Mouse (Mus musculus): ENCODE measurements around the gene Dlst. TPM values are rescaled to one million over a fixed set of nuclear protein-coding genes. Genes with fewer than 3 reads are reported as not detected.
A peak's percentile ranks its signal among the peaks of the same experiment; 100 is the strongest.

Dlst gene
- polyA plus RNA-seq, 1 experiment: 151 TPM

- no peak for TF ChIP-seq CTCF (IDR thresholded peaks at IDR 0.05; ENCODE audit: borderline replicate concordance, insufficient read depth, low read length)
- no peak for TF ChIP-seq POLR2A (IDR thresholded peaks at IDR 0.05; ENCODE audit: low read depth, low read length)
- Histone ChIP-seq H3K27ac (ENCODE audit: insufficient read depth, low read length) (no peak overlapping the region), H3K4me1 (ENCODE audit: control insufficient read depth, insufficient read depth, low read length) (no peaks in the 10 kb centered on the region), H3K4me3 (ENCODE audit: insufficient read depth, low read length) (peak overlapping the region; percentile 13)
Observed at GRCm38 (mm10) chr12:85175926-85176845, 65.6 kb downstream of the Dlst start.

- no peaks in the 10 kb centered on the region for H3K4me1 ChIP-seq (ENCODE audit: control insufficient read depth, insufficient read depth, low read length)
- no peak overlapping the region for H3K27ac ChIP-seq (ENCODE audit: insufficient read depth, low read length)
- TF ChIP-seq CTCF (IDR thresholded peaks at IDR 0.05; ENCODE audit: borderline replicate concordance, insufficient read depth, low read length): no peak
- TF ChIP-seq POLR2A (IDR thresholded peaks at IDR 0.05; ENCODE audit: low read depth, low read length): peak; percentile 52; the same call in 1 of the 2 replicates
- peak overlapping the region; percentile 13 for H3K4me3 ChIP-seq (ENCODE audit: insufficient read depth, low read length)
Observed at GRCm38 (mm10) chr12:85176846-85177523, 66.4 kb downstream of the Dlst start.

- H3K27ac ChIP-seq (ENCODE audit: insufficient read depth, low read length): no peak within 1 kb of the TSS
- peak within 1 kb of the TSS; percentile 13 for H3K4me3 ChIP-seq (ENCODE audit: insufficient read depth, low read length)
- H3K4me1 ChIP-seq (ENCODE audit: control insufficient read depth, insufficient read depth, low read length): no peaks in the 10 kb centered on the region
- TF ChIP-seq CTCF (IDR thresholded peaks at IDR 0.05; ENCODE audit: borderline replicate concordance, insufficient read depth, low read length): no peak
- TF ChIP-seq POLR2A (IDR thresholded peaks at IDR 0.05; ENCODE audit: low read depth, low read length): no peak
Observed at GRCm38 (mm10) chr12:85177740-85178239, 67.2 kb downstream of the Dlst start, which contains the start of gene Pgf. Gene Pgf, minus strand, starts transcription at chr12:85177790.

- Histone ChIP-seq H3K27ac (ENCODE audit: insufficient read depth, low read length) (no peak overlapping the region), H3K4me1 (ENCODE audit: control insufficient read depth, insufficient read depth, low read length) (no peaks in the 10 kb centered on the region), H3K4me3 (ENCODE audit: insufficient read depth, low read length) (no peak overlapping the region)
- no peak for TF ChIP-seq POLR2A (IDR thresholded peaks at IDR 0.05; ENCODE audit: low read depth, low read length)
- no peak for TF ChIP-seq CTCF (IDR thresholded peaks at IDR 0.05; ENCODE audit: borderline replicate concordance, insufficient read depth, low read length)
Observed at GRCm38 (mm10) chr12:85178294-85178693, 67.7 kb downstream of the Dlst start.

- H3K27ac ChIP-seq (ENCODE audit: insufficient read depth, low read length): no peak overlapping the region
- TF ChIP-seq CTCF (IDR thresholded peaks at IDR 0.05; ENCODE audit: borderline replicate concordance, insufficient read depth, low read length): no peak
- no peak for TF ChIP-seq POLR2A (IDR thresholded peaks at IDR 0.05; ENCODE audit: low read depth, low read length)
- H3K4me1 ChIP-seq (ENCODE audit: control insufficient read depth, insufficient read depth, low read length): peaks cover 9% of the 10 kb centered on the region
- H3K4me3 ChIP-seq (ENCODE audit: insufficient read depth, low read length): no peak overlapping the region
Observed at GRCm38 (mm10) chr12:85181475-85182344, 71.1 kb downstream of the Dlst start.

- peaks cover 9% of the 10 kb centered on the region for H3K4me1 ChIP-seq (ENCODE audit: control insufficient read depth, insufficient read depth, low read length)
- no peak overlapping the region for H3K27ac ChIP-seq (ENCODE audit: insufficient read depth, low read length)
- TF ChIP-seq POLR2A (IDR thresholded peaks at IDR 0.05; ENCODE audit: low read depth, low read length) (no peak), CTCF (IDR thresholded peaks at IDR 0.05; ENCODE audit: borderline replicate concordance, insufficient read depth, low read length) (no peak)
- no peak overlapping the region for H3K4me3 ChIP-seq (ENCODE audit: insufficient read depth, low read length)
Observed at GRCm38 (mm10) chr12:85182345-85182643, 71.7 kb downstream of the Dlst start.

GRCm38 (mm10) chr12:85182898-85183297 is 72.3 kb downstream of the Dlst start:
- no peak for TF ChIP-seq CTCF (IDR thresholded peaks at IDR 0.05; ENCODE audit: borderline replicate concordance, insufficient read depth, low read length)
- TF ChIP-seq POLR2A (IDR thresholded peaks at IDR 0.05; ENCODE audit: low read depth, low read length): no peak
- Histone ChIP-seq H3K4me1 (ENCODE audit: control insufficient read depth, insufficient read depth, low read length) (peaks cover 9% of the 10 kb centered on the region), H3K4me3 (ENCODE audit: insufficient read depth, low read length) (no peak overlapping the region), H3K27ac (ENCODE audit: insufficient read depth, low read length) (no peak overlapping the region)

GRCm38 (mm10) chr12:85184118-85184517 is 73.5 kb downstream of the Dlst start:
- no peak for TF ChIP-seq POLR2A (IDR thresholded peaks at IDR 0.05; ENCODE audit: low read depth, low read length)
- no peak for TF ChIP-seq CTCF (IDR thresholded peaks at IDR 0.05; ENCODE audit: borderline replicate concordance, insufficient read depth, low read length)
- Histone ChIP-seq H3K4me1 (ENCODE audit: control insufficient read depth, insufficient read depth, low read length) (peaks cover 9% of the 10 kb centered on the region), H3K4me3 (ENCODE audit: insufficient read depth, low read length) (no peak overlapping the region), H3K27ac (ENCODE audit: insufficient read depth, low read length) (no peak overlapping the region)

Other genes with a start within 250 kb of the Dlst start
- 182 and 264 TPM in 2 replicates for gene Ltbp2, start 234.3 kb upstream of the Dlst start, polyA plus RNA-seq (2011; ENCODE audit: insufficient read length, low read depth, missing spikeins)
- 89.0 and 100 TPM in 2 replicates for gene Fcf1, start 139.9 kb upstream of the Dlst start, polyA plus RNA-seq (2011; ENCODE audit: insufficient read length, low read depth, missing spikeins)
- 29.0 and 29.4 TPM in 2 replicates for gene Arel1, start 139.9 kb upstream of the Dlst start, polyA plus RNA-seq (2011; ENCODE audit: insufficient read length, low read depth, missing spikeins)
- gene Ylpm1, start 114.5 kb upstream of the Dlst start, polyA plus RNA-seq (2011; ENCODE audit: insufficient read length, low read depth, missing spikeins): 48.7 and 61.3 TPM in 2 replicates
- 1.2 and 1.5 TPM in 2 replicates for gene Prox2, start 74 bp upstream of the Dlst start, polyA plus RNA-seq (2011; ENCODE audit: insufficient read length, low read depth, missing spikeins)
- not detected in 2 replicates for gene Rps6kl1, start 40.4 kb downstream of the Dlst start, polyA plus RNA-seq (2011; ENCODE audit: insufficient read length, low read depth, missing spikeins)
- gene Pgf, start 67.0 kb downstream of the Dlst start, polyA plus RNA-seq (2011; ENCODE audit: insufficient read length, low read depth, missing spikeins): 3.7 and 6.6 TPM in 2 replicates
- 51.1 and 54.8 TPM in 2 replicates for gene Eif2b2, start 108.6 kb downstream of the Dlst start, polyA plus RNA-seq (2011; ENCODE audit: insufficient read length, low read depth, missing spikeins)
- 13.4 and 14.4 TPM in 2 replicates for gene Mlh3, start 159.8 kb downstream of the Dlst start, polyA plus RNA-seq (2011; ENCODE audit: insufficient read length, low read depth, missing spikeins)
- gene Acyp1, start 177.6 kb downstream of the Dlst start, polyA plus RNA-seq (2011; ENCODE audit: insufficient read length, low read depth, missing spikeins): 16.4 and 17.7 TPM in 2 replicates
- gene Zc2hc1c, start 177.8 kb downstream of the Dlst start, polyA plus RNA-seq (2011; ENCODE audit: insufficient read length, low read depth, missing spikeins): 0.32 and 0.53 TPM in 2 replicates
- gene Nek9, start 228.5 kb downstream of the Dlst start, polyA plus RNA-seq (2011; ENCODE audit: insufficient read length, low read depth, missing spikeins): 59.0 and 65.8 TPM in 2 replicates